Mouse (Mus musculus) T-helper 2 cell (primary cell): ENCODE results near the gene Esm1.

Experiments used
- in situ Hi-C: fragments of 300-600 bp; cut with MboI, MseI; formaldehyde crosslinking; loops from one replicate; pipeline ENCODE4 v1.15.1; 2025; ENCODE audit warnings: high pct_unique_total_duplicates

Esm1 gene

GRCm38 (mm10) chr13:113227666-113228463 lies 18.4 kb downstream of the Esm1 start:
- in situ Hi-C loops: no loop called here

GRCm38 (mm10) chr13:113242129-113242528 lies 32.7 kb downstream of the Esm1 start:
- in situ Hi-C loops: loop anchor here (10.0 kb wide), 1 partner anchor 157 kb away; no protein-coding TSS in a partner anchor

- in situ Hi-C loops: loop anchor here (10.0 kb wide), 1 partner anchor 160 kb away; no protein-coding TSS in a partner anchor
Measured at GRCm38 (mm10) chr13:113245025-113245424, 35.6 kb downstream of the Esm1 start.

GRCm38 (mm10) chr13:113252580-113252979 lies 43.1 kb downstream of the Esm1 start:
- in situ Hi-C loops: loop anchor here (5.0 kb wide), 1 partner anchor 205 kb away; the partner anchor contains the start of gene Gpx8

GRCm38 (mm10) chr13:113256766-113257165 lies 47.3 kb downstream of the Esm1 start:
- in situ Hi-C loops: no loop called here

GRCm38 (mm10) chr13:113257190-113257589 lies 47.7 kb downstream of the Esm1 start:
- in situ Hi-C loops: no loop called here

GRCm38 (mm10) chr13:113259237-113259636 lies 49.8 kb downstream of the Esm1 start:
- in situ Hi-C loops: no loop called here

GRCm38 (mm10) chr13:113262822-113263221 lies 53.4 kb downstream of the Esm1 start:
- in situ Hi-C loops: loop anchor here (10.0 kb wide), 1 partner anchor 188 kb away; no protein-coding TSS in a partner anchor

- in situ Hi-C loops: loop anchor here (10.0 kb wide), 1 partner anchor 190 kb away; no protein-coding TSS in a partner anchor
Measured at GRCm38 (mm10) chr13:113265257-113265656, 55.8 kb downstream of the Esm1 start.

GRCm38 (mm10) chr13:113266495-113266951 lies 57.1 kb downstream of the Esm1 start:
- in situ Hi-C loops: loop anchor here (10.0 kb wide), 1 partner anchor 192 kb away; no protein-coding TSS in a partner anchor

- in situ Hi-C loops: loop anchor here (10.0 kb wide), 1 partner anchor 192 kb away; no protein-coding TSS in a partner anchor
Measured at GRCm38 (mm10) chr13:113267204-113267603, 57.7 kb downstream of the Esm1 start.
